Mouse (Mus musculus): ENCODE data around the gene Mnat1. TPM values are rescaled to one million over a fixed set of nuclear protein-coding genes. Genes with fewer than 3 reads are reported as not detected.

Mnat1 gene
- polyA plus RNA-seq, 1 experiment, result 2.2 TPM

DNA sequence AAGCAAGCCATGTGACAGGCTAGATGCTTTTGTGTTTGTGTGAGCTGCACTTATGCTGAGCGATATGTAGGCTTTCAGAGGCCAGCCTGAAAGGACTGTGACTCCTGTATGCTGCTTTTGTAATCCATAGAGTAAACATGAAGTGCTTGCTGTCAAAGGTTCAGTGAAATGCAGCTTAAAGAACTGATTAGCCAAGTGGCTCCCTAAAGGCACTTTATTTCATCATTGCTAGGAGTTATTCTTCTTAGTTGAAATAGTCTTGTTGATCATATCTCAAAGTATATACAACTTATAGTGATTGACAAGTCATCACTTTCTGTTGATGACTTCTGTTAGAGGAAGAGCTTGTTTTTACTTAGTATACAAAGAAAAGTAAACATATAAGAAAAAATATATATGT lies 83.9 kb downstream of the Mnat1 start:
- TF ChIP-seq GATA1 (IDR thresholded peaks at IDR 0.05; ENCODE audit: low read length), result no peak

- TF ChIP-seq GATA1 (IDR thresholded peaks at IDR 0.05; ENCODE audit: low read length), result no peak
These were observed 85.0 kb downstream of the Mnat1 start for GRCm38 (mm10) chr12:73208518-73208917.

- no peak for TF ChIP-seq GATA1 (IDR thresholded peaks at IDR 0.05; ENCODE audit: low read length)
These were observed 85.6 kb downstream of the Mnat1 start for GRCm38 (mm10) chr12:73209117-73209516.

- no peak for TF ChIP-seq GATA1 (IDR thresholded peaks at IDR 0.05; ENCODE audit: low read length)
These were observed 86.9 kb downstream of the Mnat1 start for GRCm38 (mm10) chr12:73210454-73210853.

- TF ChIP-seq GATA1 (IDR thresholded peaks at IDR 0.05; ENCODE audit: low read length), result no peak
These were observed 92.3 kb downstream of the Mnat1 start for GRCm38 (mm10) chr12:73215773-73216172.

DNA sequence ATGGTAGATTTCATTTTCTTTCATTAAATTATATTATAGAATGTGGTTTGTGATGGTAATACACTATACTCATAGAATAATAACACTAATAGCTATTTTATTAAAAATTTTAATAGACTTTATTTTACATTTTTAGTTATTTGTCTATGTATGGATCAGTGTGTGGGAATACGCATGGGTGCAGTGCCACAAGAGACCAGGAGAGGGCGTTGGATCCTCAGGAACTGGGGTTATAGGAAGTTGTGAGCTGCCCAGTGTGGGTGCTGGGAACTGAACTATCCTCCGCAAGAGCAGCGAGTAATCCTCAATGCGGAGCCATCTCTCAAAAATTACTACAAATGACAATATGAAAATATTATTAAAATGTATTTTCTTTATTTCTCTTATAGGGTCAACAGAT lies 95.1 kb downstream of the Mnat1 start:
- TF ChIP-seq GATA1 (IDR thresholded peaks at IDR 0.05; ENCODE audit: low read length), result no peak

GRCm38 (mm10) chr12:73221235-73221634 lies 97.7 kb downstream of the Mnat1 start:
- no peak for TF ChIP-seq GATA1 (IDR thresholded peaks at IDR 0.05; ENCODE audit: low read length)

DNA sequence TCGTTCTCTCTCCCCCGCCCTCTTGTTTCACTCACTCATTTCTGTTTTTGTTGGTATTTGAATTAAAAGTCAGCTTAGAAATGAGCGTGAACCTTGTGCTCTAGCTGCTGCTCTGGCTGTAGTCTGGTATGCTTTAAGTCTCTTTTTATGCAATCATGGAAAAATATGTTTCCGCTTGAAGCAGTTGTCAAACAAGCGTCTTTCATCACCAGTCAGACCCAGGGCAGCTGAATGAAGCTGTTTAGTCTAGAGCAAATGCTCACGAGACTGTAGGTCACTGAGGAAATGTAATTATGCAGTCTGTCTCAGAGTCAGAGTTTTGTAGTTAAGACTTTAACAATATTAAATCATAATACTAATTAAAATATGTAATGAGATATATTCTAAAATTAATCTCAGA lies 100.4 kb downstream of the Mnat1 start:
- TF ChIP-seq GATA1 (IDR thresholded peaks at IDR 0.05; ENCODE audit: low read length), result no peak

GRCm38 (mm10) chr12:73228427-73228826 lies 104.9 kb downstream of the Mnat1 start:
- TF ChIP-seq GATA1 (IDR thresholded peaks at IDR 0.05; ENCODE audit: low read length), result no peak

DNA sequence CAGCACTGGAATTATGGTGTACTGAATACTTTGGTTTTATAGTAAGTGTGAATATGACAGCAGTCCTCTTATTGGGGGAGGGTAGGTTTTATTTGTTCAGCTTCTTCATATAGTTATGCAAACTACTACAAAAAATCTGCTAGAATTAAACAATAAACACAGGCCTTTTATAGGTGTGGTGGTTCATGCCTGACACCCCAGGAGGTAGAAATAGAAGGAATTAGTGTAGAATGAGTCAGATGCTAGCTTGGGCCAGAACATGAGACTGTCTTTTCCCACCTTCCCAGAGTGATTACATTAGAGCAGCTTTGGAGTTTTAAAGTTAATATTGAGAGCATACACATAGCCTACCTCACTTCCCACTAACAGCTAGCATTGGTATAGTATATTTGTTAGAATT lies 106.7 kb downstream of the Mnat1 start:
- TF ChIP-seq GATA1 (IDR thresholded peaks at IDR 0.05; ENCODE audit: low read length), result no peak

GRCm38 (mm10) chr12:73231552-73231951 lies 108.0 kb downstream of the Mnat1 start:
- no peak for TF ChIP-seq GATA1 (IDR thresholded peaks at IDR 0.05; ENCODE audit: low read length)

GRCm38 (mm10) chr12:73232586-73232985 lies 109.1 kb downstream of the Mnat1 start:
- no peak for TF ChIP-seq GATA1 (IDR thresholded peaks at IDR 0.05; ENCODE audit: low read length)

- no peak for TF ChIP-seq GATA1 (IDR thresholded peaks at IDR 0.05; ENCODE audit: low read length)
These were observed 118.4 kb downstream of the Mnat1 start for GRCm38 (mm10) chr12:73241960-73242359.

GRCm38 (mm10) chr12:73245687-73246086 lies 122.2 kb downstream of the Mnat1 start:
- no peak for TF ChIP-seq GATA1 (IDR thresholded peaks at IDR 0.05; ENCODE audit: low read length)

GRCm38 (mm10) chr12:73255006-73255405 lies 131.5 kb downstream of the Mnat1 start:
- TF ChIP-seq GATA1 (IDR thresholded peaks at IDR 0.05; ENCODE audit: low read length), result no peak

GRCm38 (mm10) chr12:73259269-73259668 lies 135.8 kb downstream of the Mnat1 start:
- no peak for TF ChIP-seq GATA1 (IDR thresholded peaks at IDR 0.05; ENCODE audit: low read length)

GRCm38 (mm10) chr12:73260339-73260738 lies 136.8 kb downstream of the Mnat1 start:
- TF ChIP-seq GATA1 (IDR thresholded peaks at IDR 0.05; ENCODE audit: low read length), result no peak

GRCm38 (mm10) chr12:73265381-73265978 lies 142.0 kb downstream of the Mnat1 start:
- TF ChIP-seq GATA1 (IDR thresholded peaks at IDR 0.05; ENCODE audit: low read length), result no peak

Data from G1E-ER4 (cell line).